Mouse (Mus musculus) embryonic facial prominence, embryonic 10.5 days (tissue): ENCODE data around the gene Nfe2l2. TPM values are rescaled to one million over a fixed set of nuclear protein-coding genes. Genes with fewer than 3 reads are reported as not detected.
"Not testable (repeated sequence)": the region's sequence is repeated elsewhere in the genome, so short reads cannot be mapped to it uniquely, and the experiment has no call there.

Source experiments
- DNase-seq: peaks from one replicate; pipeline ENCODE4 v3.0.0-alpha.2; 2017; ENCODE audit warnings: low spot score
- H3K27ac ChIP-seq: fragments of 300-500 bp; sonication (generic); replicated peaks from 2 replicates; pipeline ENCODE4 v1.5.1; 2016; ENCODE audit warnings: mild to moderate bottlenecking
- H3K27me3 ChIP-seq: fragments of 300-500 bp; sonication (generic); replicated peaks from 2 replicates; pipeline ENCODE4 v1.6.1; 2016; ENCODE audit warnings: low read depth, mild to moderate bottlenecking; ENCODE audit not compliant: poor library complexity, severe bottlenecking
- H3K36me3 ChIP-seq: fragments of 300-500 bp; sonication (generic); replicated peaks from 2 replicates; pipeline ENCODE4 v1.6.1; 2016; ENCODE audit warnings: mild to moderate bottlenecking, moderate library complexity
- H3K4me1 ChIP-seq: fragments of 300-500 bp; sonication (generic); 2 replicates; pipeline ENCODE4 v1.6.1; 2016
- H3K4me3 ChIP-seq: fragments of 300-500 bp; sonication (generic); 2 replicates; pipeline ENCODE4 v1.5.1; 2016; ENCODE audit warnings: mild to moderate bottlenecking, moderate library complexity
- H3K9me3 ChIP-seq: fragments of 300-500 bp; sonication (generic); 2 replicates; pipeline ENCODE4 v1.6.1; 2016; ENCODE audit warnings: mild to moderate bottlenecking
- WGBS: fragments of 180-500 bp; shearing (Covaris S2); methylation state at CpG from one replicate; pipeline ENCODE4 v1.1.7; 2016; 5-methylcytosine and 5-hydroxymethylcytosine counted together
- polyA plus RNA-seq: library from polyadenylated mRNA; unstranded; fragments of >200 nt; fragmentation: Nextera tagmentation; extraction: Ambion mirVana; gene quantifications from 2 replicates; pipeline ENCODE4 v1.2.1, GENCODE M21; 2016

The Nfe2l2 gene
- polyA plus RNA-seq, 1 experiment from 2014 or later = 33.7 TPM

DNA sequence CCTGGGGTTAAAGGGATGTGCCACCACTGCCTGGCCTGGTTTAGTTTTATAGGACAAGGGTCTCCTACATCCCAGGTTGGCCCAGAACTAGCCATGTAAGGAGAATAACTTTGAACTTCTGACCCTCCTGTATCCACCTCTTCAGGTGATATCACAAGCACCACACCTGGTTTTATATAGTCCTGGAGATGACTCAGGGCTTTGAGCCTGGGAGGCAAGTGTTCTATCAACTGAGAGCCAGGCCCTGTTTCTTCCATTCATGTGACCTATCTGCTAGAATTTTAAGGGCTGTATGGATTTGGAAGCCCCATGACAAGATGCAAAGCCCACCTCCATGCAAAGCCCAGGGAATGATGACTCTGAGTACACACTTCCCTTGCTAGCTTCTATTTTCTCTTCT, 51.3 kb downstream of the Nfe2l2 start:
- no peak overlapping the region for H3K4me3 ChIP-seq
- no peak for DNase-seq
- H3K4me1 ChIP-seq = peaks cover 11% of the 10 kb centered on the region
- H3K27me3 ChIP-seq = no peaks in the 10 kb centered on the region
- H3K9me3 ChIP-seq = no peaks in the 10 kb centered on the region
- no peak overlapping the region for H3K27ac ChIP-seq
- no peaks in the 10 kb centered on the region for H3K36me3 ChIP-seq

GRCm38 (mm10) chr2:75650437-75650836, 54.0 kb downstream of the Nfe2l2 start:
- no peaks in the 10 kb centered on the region for H3K27me3 ChIP-seq
- H3K27ac ChIP-seq = no peak overlapping the region
- no peaks in the 10 kb centered on the region for H3K36me3 ChIP-seq
- H3K4me1 ChIP-seq = no peaks in the 10 kb centered on the region
- no peaks in the 10 kb centered on the region for H3K9me3 ChIP-seq
- no peak for DNase-seq
- 89% methylated on average over 1 of the region's 1 CpGs for WGBS
- no peak overlapping the region for H3K4me3 ChIP-seq

DNA sequence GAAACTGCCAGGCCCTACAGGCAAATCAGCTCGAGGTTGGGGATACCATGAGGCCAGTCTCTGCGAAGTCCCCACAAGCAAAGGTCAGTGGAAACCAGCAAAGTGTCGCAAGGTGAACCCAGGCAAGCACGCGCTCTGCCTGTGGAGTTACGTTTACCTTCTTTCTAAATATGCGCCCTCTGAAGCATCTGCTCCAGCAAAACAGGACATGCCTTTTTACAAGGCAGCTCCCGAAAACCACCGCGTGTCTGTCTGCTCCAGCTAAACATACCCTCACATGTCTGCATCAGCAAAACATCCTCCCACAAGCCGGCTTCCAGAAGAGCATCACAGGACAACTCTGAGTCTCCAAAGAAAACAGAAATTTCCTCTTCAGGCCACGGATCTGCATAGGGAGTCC, 59.2 kb downstream of the Nfe2l2 start:
- Histone ChIP-seq H3K9me3 (no peaks in the 10 kb centered on the region), H3K36me3 (no peaks in the 10 kb centered on the region), H3K27me3 (no peaks in the 10 kb centered on the region), H3K4me1 (peaks cover 12% of the 10 kb centered on the region), H3K27ac (no peak overlapping the region), H3K4me3 (no peak overlapping the region)
- WGBS = 94% methylated on average over 12 of the region's 12 CpGs
- no peak for DNase-seq

GRCm38 (mm10) chr2:75643950-75644349, 60.5 kb downstream of the Nfe2l2 start:
- H3K4me1 ChIP-seq = peaks cover 12% of the 10 kb centered on the region
- 88% methylated on average over 6 of the region's 6 CpGs for WGBS

GRCm38 (mm10) chr2:75642795-75643550, 61.5 kb downstream of the Nfe2l2 start:
- Histone ChIP-seq H3K9me3 (no peaks in the 10 kb centered on the region), H3K4me3 (no peak overlapping the region), H3K27ac (peak overlapping the region; percentile 30; the same call in 1 of the 2 replicates), H3K27me3 (no peaks in the 10 kb centered on the region), H3K4me1 (peaks cover 12% of the 10 kb centered on the region), H3K36me3 (no peaks in the 10 kb centered on the region)
- DNase-seq = peak; percentile 39
- 81% methylated on average over 8 of the region's 8 CpGs for WGBS

More at GRCm38 (mm10) chr2:75643950-75644349, 60.5 kb downstream of the Nfe2l2 start:
- Histone ChIP-seq H3K9me3 (no peaks in the 10 kb centered on the region), H3K27ac (0 out of 2 replicates have a peak overlapping the region, but pooled peaks have one; percentile 1), H3K4me3 (no peak overlapping the region), H3K36me3 (no peaks in the 10 kb centered on the region), H3K27me3 (no peaks in the 10 kb centered on the region)
- no peak for DNase-seq

- H3K4me3 ChIP-seq, H3K27ac ChIP-seq, H3K36me3 ChIP-seq, H3K9me3 ChIP-seq, H3K27me3 ChIP-seq, DNase-seq: not testable (repeated sequence)
- peaks cover 12% of the 10 kb centered on the region for H3K4me1 ChIP-seq
- 94% methylated on average over 4 of the region's 4 CpGs for WGBS
Measured at GRCm38 (mm10) chr2:75642312-75642711, 62.1 kb downstream of the Nfe2l2 start.

DNA sequence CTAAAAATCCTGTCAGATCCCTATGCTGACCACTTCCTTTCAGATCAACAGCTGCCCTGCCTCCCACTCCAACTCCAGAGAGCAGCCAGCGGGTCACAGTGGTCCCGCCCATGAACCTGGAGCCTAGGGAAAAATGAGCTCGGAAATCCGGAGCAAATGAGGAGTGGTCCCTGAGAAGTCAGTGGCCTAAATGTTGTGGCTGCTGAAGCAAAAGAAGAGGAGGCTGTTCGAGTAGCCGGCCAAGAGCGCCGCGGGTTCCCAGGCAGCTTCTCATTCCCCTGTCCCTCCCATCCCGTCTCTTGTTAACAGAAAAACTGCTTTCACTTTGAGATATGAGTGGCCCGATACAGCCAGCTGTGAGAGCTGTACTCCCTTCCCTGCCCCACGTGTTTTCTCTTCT, 64.9 kb downstream of the Nfe2l2 start:
- not testable (repeated sequence) for H3K27ac ChIP-seq, DNase-seq, H3K36me3 ChIP-seq, H3K27me3 ChIP-seq, H3K4me3 ChIP-seq, H3K9me3 ChIP-seq
- H3K4me1 ChIP-seq = peaks cover 17% of the 10 kb centered on the region
- WGBS = 56% methylated on average over 12 of the region's 12 CpGs

DNA sequence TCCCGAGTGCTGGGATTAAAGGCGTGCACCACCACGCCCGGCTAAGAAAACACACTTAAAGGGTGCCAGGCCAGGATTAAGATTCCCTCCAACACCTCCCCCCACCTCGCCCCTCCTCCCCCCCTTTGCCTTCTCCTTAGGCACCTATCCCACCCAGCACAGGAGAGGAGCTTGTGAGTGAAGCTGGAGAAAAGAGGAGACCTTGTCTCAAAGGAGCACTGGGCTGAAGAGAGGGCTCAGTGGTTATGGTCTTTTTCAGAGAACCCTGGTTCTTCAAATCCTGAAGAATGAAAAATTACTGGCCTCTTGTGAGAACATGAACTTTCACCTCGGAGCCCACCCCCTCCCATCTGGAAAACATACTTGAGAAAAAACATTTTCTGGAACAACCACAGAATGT, 66.6 kb downstream of the Nfe2l2 start:
- not testable (repeated sequence) for H3K4me3 ChIP-seq, DNase-seq, H3K27ac ChIP-seq, H3K36me3 ChIP-seq, H3K27me3 ChIP-seq, H3K9me3 ChIP-seq
- peaks cover 16% of the 10 kb centered on the region for H3K4me1 ChIP-seq
- WGBS = 87% methylated on average over 6 of the region's 6 CpGs

GRCm38 (mm10) chr2:75637361-75637760, 67.1 kb downstream of the Nfe2l2 start:
- H3K9me3 ChIP-seq = no peaks in the 10 kb centered on the region
- H3K27ac ChIP-seq = no peak overlapping the region
- H3K27me3 ChIP-seq = no peaks in the 10 kb centered on the region
- H3K36me3 ChIP-seq = no peaks in the 10 kb centered on the region
- peaks cover 15% of the 10 kb centered on the region for H3K4me1 ChIP-seq
- no peak overlapping the region for H3K4me3 ChIP-seq
- DNase-seq = no peak

- H3K27ac ChIP-seq, DNase-seq, H3K4me3 ChIP-seq, H3K36me3 ChIP-seq, H3K9me3 ChIP-seq, H3K27me3 ChIP-seq: not testable (repeated sequence)
- 96% methylated on average over 2 of the region's 2 CpGs for WGBS
- peaks cover 15% of the 10 kb centered on the region for H3K4me1 ChIP-seq
Measured at GRCm38 (mm10) chr2:75637055-75637304, 67.5 kb downstream of the Nfe2l2 start.

DNA sequence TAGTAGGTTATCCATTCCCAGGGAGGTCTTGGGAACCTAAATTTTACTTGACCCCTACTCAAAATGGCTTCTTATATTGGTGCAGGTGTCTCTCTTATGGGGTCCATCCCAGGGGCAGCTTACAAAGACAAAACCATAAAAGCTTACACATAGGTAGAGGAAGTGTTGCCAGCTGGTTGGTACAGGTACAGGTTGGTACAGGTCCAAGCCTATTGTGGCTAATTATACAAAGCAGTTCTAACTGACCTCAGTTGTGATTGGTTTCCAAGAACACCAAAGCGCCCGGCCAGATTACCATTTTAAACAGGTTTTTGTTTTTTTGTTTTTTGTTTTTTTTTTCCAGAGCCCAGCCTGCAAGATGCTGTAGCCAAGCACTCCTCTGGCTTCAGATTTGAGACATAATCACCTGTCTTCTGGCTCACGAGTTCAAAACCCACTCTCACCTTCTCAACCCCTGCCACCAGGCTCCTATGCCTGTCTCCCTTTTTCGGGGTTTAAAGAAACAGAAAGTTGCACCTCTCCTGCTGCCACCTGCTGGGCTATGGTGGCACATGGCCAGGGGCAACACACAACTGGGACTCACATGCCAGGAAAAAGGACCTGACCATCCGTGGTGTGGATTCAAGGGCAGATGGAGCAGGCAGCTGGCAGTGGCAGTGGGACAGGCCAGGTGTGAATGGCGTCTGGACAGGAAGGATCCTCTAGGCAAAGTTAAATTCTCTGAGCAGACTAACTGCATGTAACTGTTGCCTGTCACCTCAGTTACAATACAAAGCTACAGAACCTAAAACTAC, 68.0 kb downstream of the Nfe2l2 start:
- no peak for DNase-seq
- H3K27me3 ChIP-seq = no peaks in the 10 kb centered on the region
- 75% methylated on average over 6 of the region's 6 CpGs for WGBS
- no peak overlapping the region for H3K27ac ChIP-seq
- no peak overlapping the region for H3K4me3 ChIP-seq
- H3K9me3 ChIP-seq = no peaks in the 10 kb centered on the region
- no peaks in the 10 kb centered on the region for H3K36me3 ChIP-seq
- H3K4me1 ChIP-seq = peaks cover 15% of the 10 kb centered on the region

- H3K4me3 ChIP-seq, H3K9me3 ChIP-seq, H3K27ac ChIP-seq, DNase-seq, H3K36me3 ChIP-seq, H3K27me3 ChIP-seq: not testable (repeated sequence)
- H3K4me1 ChIP-seq = peaks cover 15% of the 10 kb centered on the region
- 93% methylated on average over 14 of the region's 14 CpGs for WGBS
Measured at GRCm38 (mm10) chr2:75634431-75634830, 70.0 kb downstream of the Nfe2l2 start.

- no peak for DNase-seq
- H3K36me3 ChIP-seq = no peaks in the 10 kb centered on the region
- H3K4me1 ChIP-seq = peaks cover 15% of the 10 kb centered on the region
- H3K9me3 ChIP-seq = no peaks in the 10 kb centered on the region
- H3K4me3 ChIP-seq = no peak overlapping the region
- 73% methylated on average over 5 of the region's 5 CpGs for WGBS
- no peak overlapping the region for H3K27ac ChIP-seq
- no peaks in the 10 kb centered on the region for H3K27me3 ChIP-seq
Measured at GRCm38 (mm10) chr2:75633784-75634183, 70.7 kb downstream of the Nfe2l2 start.
